In genomic region chr11:32227041-32227440, GRCm38 (mm10) we compare ENCODE assay signal across 7 mouse cellular contexts. TPM values are rescaled to one million over a fixed set of nuclear protein-coding genes. Genes with fewer than 3 reads are reported as not detected.
DNase-seq lines count a peak whose midpoint lies in the region; ATAC-seq and TF ChIP-seq lines count a peak whose summit lies in the region.

No protein-coding gene starts in this region.

- peak overlapping the region; percentile 80 for H3K4me2 ChIP-seq in lung, postnatal 0 days (replicated peaks; ENCODE audit: low read depth, low read length)
- peak overlapping the region; percentile 82 for H3K4me2 ChIP-seq in embryonic facial prominence, embryonic 15.5 days (replicated peaks)
- peak overlapping the region; percentile 74 for H3K4me2 ChIP-seq in limb, embryonic 12.5 days
- H3K4me2 ChIP-seq in stomach, embryonic 15.5 days: peak overlapping the region; percentile 84

- peak overlapping the region; percentile 81 for H3K9ac ChIP-seq in lung, postnatal 0 days (replicated peaks; ENCODE audit: low read depth)
- peak overlapping the region; percentile 65 for H3K9ac ChIP-seq in embryonic facial prominence, embryonic 15.5 days
- H3K9ac ChIP-seq in limb, embryonic 12.5 days (replicated peaks): peak overlapping the region; percentile 80
- peak overlapping the region; percentile 81; the same call in 1 of the 2 replicates for H3K9ac ChIP-seq in stomach, embryonic 15.5 days

- H3K4me3 ChIP-seq in lung, postnatal 0 days (ENCODE audit: low read depth, low read length): peak overlapping the region; percentile 61
- H3K4me3 ChIP-seq in embryonic facial prominence, embryonic 15.5 days (replicated peaks): peak overlapping the region; percentile 70
- H3K4me3 ChIP-seq in limb, embryonic 12.5 days (replicated peaks): peak overlapping the region; percentile 65
- H3K4me3 ChIP-seq in stomach, embryonic 15.5 days (replicated peaks): peak overlapping the region; percentile 73

- TF ChIP-seq CTCF in lung, postnatal 0 days (IDR thresholded peaks at IDR 0.05): no peak

- peak overlapping the region; percentile 96 for H3K27ac ChIP-seq in lung, postnatal 0 days (ENCODE audit: low read length)
- H3K27ac ChIP-seq in embryonic facial prominence, embryonic 15.5 days (replicated peaks): peak overlapping the region; percentile 94
- H3K27ac ChIP-seq in limb, embryonic 12.5 days: peak overlapping the region; percentile 90; the same call in 1 of the 2 replicates
- H3K27ac ChIP-seq in stomach, embryonic 15.5 days: 0 out of 2 replicates have a peak overlapping the region, but pooled peaks have one; percentile 93

- TF ChIP-seq EP300 in lung, postnatal 0 days (IDR thresholded peaks at IDR 0.05): no peak

- 0 out of 2 replicates have a peak, but pooled peaks cover 5% of the 10 kb centered on the region for H3K36me3 ChIP-seq in lung, postnatal 0 days (ENCODE audit: insufficient read depth, low read length)
- peaks cover 37% of the 10 kb centered on the region for H3K36me3 ChIP-seq in embryonic facial prominence, embryonic 15.5 days
- H3K36me3 ChIP-seq in limb, embryonic 12.5 days: peaks cover 41% of the 10 kb centered on the region
- peaks cover 12% of the 10 kb centered on the region for H3K36me3 ChIP-seq in stomach, embryonic 15.5 days

- H3K9me3 ChIP-seq in lung, postnatal 0 days (ENCODE audit: low read length): no peaks in the 10 kb centered on the region
- H3K9me3 ChIP-seq in embryonic facial prominence, embryonic 15.5 days (replicated peaks): no peaks in the 10 kb centered on the region
- H3K9me3 ChIP-seq in limb, embryonic 12.5 days: no peaks in the 10 kb centered on the region
- H3K9me3 ChIP-seq in stomach, embryonic 15.5 days: no peaks in the 10 kb centered on the region

- ATAC-seq in lung, postnatal 0 days: no peak
- no peak for ATAC-seq in embryonic facial prominence, embryonic 15.5 days (ENCODE audit: insufficient number of reproducible peaks, low FRiP score, low TSS enrichment, low read depth)
- ATAC-seq in limb, embryonic 12.5 days (ENCODE audit: insufficient number of reproducible peaks, insufficient read depth, low FRiP score, low TSS enrichment, low read depth): no peak
- no peak for ATAC-seq in stomach, embryonic 15.5 days (ENCODE audit: insufficient read depth, low FRiP score, low read depth)

- no peaks in the 10 kb centered on the region for H3K27me3 ChIP-seq in lung, postnatal 0 days (replicated peaks; ENCODE audit: insufficient read depth, low read length)
- no peaks in the 10 kb centered on the region for H3K27me3 ChIP-seq in embryonic facial prominence, embryonic 15.5 days
- peaks cover 9% of the 10 kb centered on the region for H3K27me3 ChIP-seq in limb, embryonic 12.5 days
- no peaks in the 10 kb centered on the region for H3K27me3 ChIP-seq in stomach, embryonic 15.5 days (replicated peaks)

- WGBS in lung, postnatal 0 days: 30% methylated on average over 1 of the region's 1 CpGs
- 38% methylated on average over 1 of the region's 1 CpGs for WGBS in embryonic facial prominence, embryonic 15.5 days
- 53% methylated on average over 1 of the region's 1 CpGs for WGBS in limb, embryonic 12.5 days
- WGBS in stomach, embryonic 15.5 days: 48% methylated on average over 1 of the region's 1 CpGs

- peaks cover 30% of the 10 kb centered on the region for H3K4me1 ChIP-seq in lung, postnatal 0 days (ENCODE audit: insufficient read depth, low read depth, low read length)
- H3K4me1 ChIP-seq in embryonic facial prominence, embryonic 15.5 days: peaks cover 56% of the 10 kb centered on the region
- H3K4me1 ChIP-seq in limb, embryonic 12.5 days (replicated peaks): peaks cover 41% of the 10 kb centered on the region
- peaks cover 47% of the 10 kb centered on the region for H3K4me1 ChIP-seq in stomach, embryonic 15.5 days

- no peak for DNase-seq in lung, postnatal 0 days (ENCODE audit: low spot score)
- DNase-seq in lung, postnatal 10 days: no peak
- no peak for DNase-seq in ovary, postnatal 10 days (ENCODE audit: low spot score)
- DNase-seq in embryo, embryonic 11 days: no peak

RNA-seq across cellular contexts. Expression of gene Mpg, which starts 0.7 kb away (rescaled TPM):
- polyA plus RNA-seq in lung, postnatal 0 days (2015; fragmentation: Nextera tagmentation; extraction: Ambion mirVana): 22.9 and 25.9 TPM in 2 replicates
- 36.1 and 38.9 TPM in 2 replicates for polyA plus RNA-seq in embryonic facial prominence, embryonic 15.5 days (2015; fragmentation: Nextera tagmentation; extraction: Ambion mirVana)
- polyA plus RNA-seq in limb, embryonic 12.5 days (2016; fragmentation: Nextera tagmentation; extraction: Ambion mirVana): 42.4 and 44.6 TPM in 2 replicates
- 32.7 and 35.8 TPM in 2 replicates for polyA plus RNA-seq in stomach, embryonic 15.5 days (2015; fragmentation: Nextera tagmentation; extraction: Ambion mirVana)

RNA-seq across cellular contexts. Expression of gene Rhbdf1, which starts 4.9 kb away (rescaled TPM):
- polyA plus RNA-seq in lung, postnatal 0 days (2015; fragmentation: Nextera tagmentation; extraction: Ambion mirVana): 54.8 and 58.5 TPM in 2 replicates
- 78.2 and 88.7 TPM in 2 replicates for polyA plus RNA-seq in embryonic facial prominence, embryonic 15.5 days (2015; fragmentation: Nextera tagmentation; extraction: Ambion mirVana)
- 39.8 and 42.0 TPM in 2 replicates for polyA plus RNA-seq in limb, embryonic 12.5 days (2016; fragmentation: Nextera tagmentation; extraction: Ambion mirVana)
- 57.6 and 63.1 TPM in 2 replicates for polyA plus RNA-seq in stomach, embryonic 15.5 days (2015; fragmentation: Nextera tagmentation; extraction: Ambion mirVana)

RNA-seq across cellular contexts. Expression of gene Snrnp25, which starts 21.8 kb away (rescaled TPM):
- polyA plus RNA-seq in lung, postnatal 0 days (2015; fragmentation: Nextera tagmentation; extraction: Ambion mirVana): 18.9 and 20.8 TPM in 2 replicates
- 47.8 and 48.3 TPM in 2 replicates for polyA plus RNA-seq in embryonic facial prominence, embryonic 15.5 days (2015; fragmentation: Nextera tagmentation; extraction: Ambion mirVana)
- polyA plus RNA-seq in limb, embryonic 12.5 days (2016; fragmentation: Nextera tagmentation; extraction: Ambion mirVana): 81.9 and 83.3 TPM in 2 replicates
- 52.6 and 57.5 TPM in 2 replicates for polyA plus RNA-seq in stomach, embryonic 15.5 days (2015; fragmentation: Nextera tagmentation; extraction: Ambion mirVana)

RNA-seq across cellular contexts. Expression of gene Il9r, which starts 27.0 kb away (rescaled TPM):
- 0.05 TPM in 1 of 2 replicates, not detected in the other for polyA plus RNA-seq in lung, postnatal 0 days (2015; fragmentation: Nextera tagmentation; extraction: Ambion mirVana)
- 0.08 and 0.13 TPM in 2 replicates for polyA plus RNA-seq in embryonic facial prominence, embryonic 15.5 days (2015; fragmentation: Nextera tagmentation; extraction: Ambion mirVana)
- polyA plus RNA-seq in limb, embryonic 12.5 days (2016; fragmentation: Nextera tagmentation; extraction: Ambion mirVana): 0.21 TPM in 1 of 2 replicates, not detected in the other
- 0.06 and 0.09 TPM in 2 replicates for polyA plus RNA-seq in stomach, embryonic 15.5 days (2015; fragmentation: Nextera tagmentation; extraction: Ambion mirVana)

RNA-seq across cellular contexts. Expression of gene Nprl3, which starts 40.5 kb away (rescaled TPM):
- polyA plus RNA-seq in lung, postnatal 0 days (2015; fragmentation: Nextera tagmentation; extraction: Ambion mirVana): 33.6 TPM in 2 replicates
- polyA plus RNA-seq in embryonic facial prominence, embryonic 15.5 days (2015; fragmentation: Nextera tagmentation; extraction: Ambion mirVana): 41.2 and 44.0 TPM in 2 replicates
- 43.7 and 47.8 TPM in 2 replicates for polyA plus RNA-seq in limb, embryonic 12.5 days (2016; fragmentation: Nextera tagmentation; extraction: Ambion mirVana)
- 35.6 and 39.0 TPM in 2 replicates for polyA plus RNA-seq in stomach, embryonic 15.5 days (2015; fragmentation: Nextera tagmentation; extraction: Ambion mirVana)
